Mouse (Mus musculus) frontal cortex, postnatal 36 days (tissue): ENCODE measurements at regions not wholly inside any gene's neighbourhood (a gene's known extent, or its start where the extent isn't known, plus 50 kb on each side); places are given as distances from the start of the nearest gene placed in this dataset.
A peak's percentile ranks its signal among the peaks of the same experiment; 100 is the strongest.

Experiments
- DNase-seq, 2 experiments: peaks; one replicate each; pipeline ENCODE4 v3.0.0; 2022; ENCODE audit warnings: low spot score in 2 of 2

DNA sequence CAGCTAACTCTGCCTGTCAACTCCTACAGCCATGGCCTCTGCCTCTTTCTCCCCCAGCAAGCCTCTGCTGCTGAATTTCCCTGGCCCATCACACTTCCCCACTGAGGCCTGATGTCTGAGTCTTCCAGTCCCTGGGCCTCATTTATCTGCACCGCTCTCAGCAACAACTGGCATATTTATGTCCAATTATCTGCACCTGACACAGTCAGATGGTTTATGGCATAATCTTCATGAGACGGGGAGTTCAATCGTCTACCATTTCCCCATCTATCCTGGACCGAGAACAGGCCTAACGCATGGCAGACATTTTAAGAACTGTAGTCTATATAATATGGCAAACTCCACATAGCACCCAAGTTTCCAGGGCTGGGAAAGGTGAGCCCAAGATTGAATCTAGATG, 1512.8 kb upstream of the Gm6569 start:
- DNase-seq = no peak

DNA sequence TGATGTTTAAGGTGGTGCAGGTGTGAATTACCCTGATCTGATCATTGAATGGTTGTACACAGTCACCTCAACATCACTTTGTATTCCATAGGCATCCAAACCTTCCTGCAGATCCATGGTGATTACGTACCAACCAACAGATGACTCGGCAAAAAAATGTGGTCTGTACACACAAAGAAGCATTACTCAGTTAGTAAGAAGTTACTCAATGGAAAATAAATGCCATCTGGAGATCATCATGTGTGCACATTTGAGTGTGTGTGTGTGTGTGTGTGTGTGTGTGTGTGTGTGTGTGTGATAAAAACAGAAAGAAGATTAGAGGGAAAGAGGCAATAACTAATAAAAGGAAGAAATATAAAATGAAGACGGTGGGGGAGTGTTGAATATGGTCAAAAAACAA, 1512.2 kb upstream of the Gm6569 start:
- no peak for DNase-seq

DNA sequence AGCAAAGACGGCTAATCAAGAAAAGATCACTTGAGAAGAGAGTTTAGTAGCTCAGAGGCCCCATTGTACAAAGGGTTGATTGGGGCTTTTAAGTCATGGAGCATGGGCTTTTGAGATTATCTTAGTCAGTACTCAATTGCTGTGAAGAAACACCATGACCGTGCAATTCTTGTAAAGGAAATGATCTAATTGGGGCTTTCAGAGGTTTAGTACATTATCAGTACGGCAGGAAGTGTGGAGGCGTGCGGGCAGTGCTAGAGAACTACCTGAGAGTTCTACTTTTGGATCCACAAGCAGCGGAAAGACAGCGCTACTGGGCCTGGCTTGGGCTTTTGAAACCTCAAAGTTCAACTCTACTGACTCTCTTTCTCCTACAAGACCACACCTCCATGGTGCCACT, 1511.2 kb upstream of the Gm6569 start:
- no peak for DNase-seq

GRCm38 (mm10) chr15:72331262-72331661, 1503.1 kb upstream of the Gm6569 start:
- no peak for DNase-seq

- DNase-seq = no peak
Measured at GRCm38 (mm10) chr15:72334497-72334896, 1499.9 kb upstream of the Gm6569 start.

DNA sequence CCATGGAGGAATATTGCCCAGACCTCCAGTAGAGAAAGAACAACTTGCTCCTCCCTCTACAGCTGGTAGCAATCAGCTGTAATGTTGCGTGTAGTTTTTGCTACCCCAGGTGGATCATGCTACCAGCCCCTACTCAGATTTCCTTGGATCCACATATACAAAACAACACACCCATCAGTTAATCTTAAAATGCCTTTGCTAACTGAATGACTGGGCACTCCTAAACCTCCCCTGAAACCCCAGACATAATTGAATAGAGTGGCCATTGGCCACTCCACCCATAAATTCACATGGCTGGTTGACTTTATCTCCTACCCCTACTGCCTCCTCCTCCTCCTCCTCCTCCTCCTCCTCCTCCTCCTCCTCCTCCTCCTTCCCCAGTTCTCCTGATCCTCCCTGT, 1494.7 kb upstream of the Gm6569 start:
- DNase-seq = no peak

DNA sequence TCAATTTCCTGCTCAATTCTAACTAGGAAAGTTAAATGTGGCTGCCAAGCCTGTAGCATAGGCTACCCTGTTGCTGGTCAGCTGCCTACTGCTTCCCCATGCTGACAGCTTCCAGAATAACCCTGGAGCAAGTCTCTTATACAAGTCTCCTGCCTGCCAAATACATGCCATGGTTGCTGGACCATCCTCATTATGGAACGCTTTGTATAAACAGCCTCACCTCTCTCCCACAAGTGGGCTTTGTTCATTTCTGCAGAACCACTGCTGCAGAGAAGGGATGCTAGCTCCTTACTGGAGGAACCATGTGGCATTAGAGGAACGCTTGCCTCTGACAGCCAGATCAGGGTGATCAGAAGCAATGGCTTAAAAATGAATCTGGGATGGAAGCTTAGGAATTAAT, 1492.4 kb upstream of the Gm6569 start:
- no peak for DNase-seq

GRCm38 (mm10) chr15:72342504-72342903, 1491.9 kb upstream of the Gm6569 start:
- DNase-seq = peak; percentile 25 to 28

DNA sequence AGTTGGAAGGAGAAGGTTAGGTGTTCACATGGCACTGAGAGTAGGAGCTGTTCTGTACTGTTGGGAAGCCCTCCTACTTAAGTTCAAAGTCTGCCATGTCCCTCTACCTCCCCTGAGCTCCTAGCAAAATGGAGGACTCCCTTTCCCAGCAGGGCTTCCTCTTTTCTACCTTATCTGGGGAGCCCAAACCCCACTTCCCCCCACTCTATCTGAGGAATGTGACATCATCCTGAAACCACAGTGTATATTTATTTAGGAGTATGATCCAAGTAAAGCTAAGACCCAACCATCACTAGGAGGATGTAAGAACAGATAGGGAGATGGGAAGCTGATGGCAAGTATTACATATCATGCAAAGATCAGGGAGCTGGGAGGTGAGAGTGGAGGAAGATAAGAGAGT, 1490.6 kb upstream of the Gm6569 start:
- DNase-seq = no peak

- no peak for DNase-seq
Measured at GRCm38 (mm10) chr15:72353371-72353770, 1481.0 kb upstream of the Gm6569 start.

DNA sequence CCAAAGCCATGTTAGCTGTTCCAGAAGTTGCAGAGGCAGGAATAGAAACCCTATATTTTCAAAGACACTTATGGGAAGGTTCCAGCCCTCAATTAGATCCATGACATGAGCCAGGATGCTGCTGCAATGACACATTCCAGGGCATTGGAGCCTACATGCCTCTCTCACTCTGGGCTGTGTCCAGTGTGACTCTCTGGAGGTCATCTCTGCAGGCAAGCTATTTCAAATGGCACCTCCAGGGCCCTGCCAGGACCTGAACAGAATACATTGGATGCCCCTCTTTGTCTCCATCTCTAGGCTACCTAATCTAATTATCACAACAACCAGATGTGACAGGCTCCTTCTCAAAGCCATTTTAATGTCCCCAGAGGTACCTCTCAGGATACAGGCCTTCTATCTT, 1478.7 kb upstream of the Gm6569 start:
- DNase-seq = no peak

GRCm38 (mm10) chr15:72359636-72360035, 1474.7 kb upstream of the Gm6569 start:
- no peak for DNase-seq

DNA sequence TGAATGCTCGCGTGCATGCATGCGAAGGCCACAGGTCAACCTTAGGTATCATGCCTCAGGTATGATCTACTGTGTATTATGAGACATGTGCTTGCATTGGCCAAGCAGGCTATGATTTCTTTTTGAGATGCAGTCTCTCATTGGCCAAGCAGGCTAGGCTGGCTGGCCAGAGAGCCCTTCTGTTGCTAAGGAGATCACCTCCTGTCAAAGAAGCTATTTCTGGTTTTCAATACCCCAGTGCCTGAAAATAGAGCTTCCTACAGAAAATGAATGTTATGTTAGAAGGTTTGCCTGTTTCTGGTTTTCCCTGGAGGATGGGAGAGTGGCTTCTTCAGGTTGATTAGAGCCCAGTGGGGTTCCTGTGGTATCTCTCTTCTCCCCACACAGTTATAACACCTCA, 1474.3 kb upstream of the Gm6569 start:
- DNase-seq = peak; percentile 16 to 68

DNA sequence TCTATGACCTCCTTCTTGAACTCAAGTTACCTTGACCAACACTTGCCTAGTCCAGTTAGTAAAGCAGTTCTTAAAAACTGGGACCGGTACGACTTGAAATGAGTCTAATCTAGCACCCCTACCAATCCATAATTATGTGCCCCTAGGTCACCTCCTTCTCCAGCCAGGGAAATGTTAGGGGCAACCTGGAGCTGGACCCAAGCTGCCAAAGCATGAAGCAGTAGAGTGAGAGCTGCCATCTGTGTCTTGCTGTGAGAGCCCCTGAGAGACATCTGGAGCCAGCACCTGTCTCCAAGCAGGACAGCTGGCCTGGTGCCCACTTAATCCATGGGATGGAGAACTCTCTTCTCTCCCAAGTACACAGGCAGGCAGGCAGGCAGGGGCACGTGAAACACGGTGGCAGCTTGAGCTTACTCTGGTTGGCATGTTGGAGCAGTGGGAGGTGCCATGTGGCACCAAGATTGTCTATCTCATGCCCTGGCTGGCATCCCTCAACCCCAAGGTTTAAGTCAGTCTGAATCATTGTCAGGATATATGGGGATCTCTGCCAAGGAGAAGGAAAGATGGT, 1473.8 kb upstream of the Gm6569 start:
- peak; percentile 3 to 46 for DNase-seq

DNA sequence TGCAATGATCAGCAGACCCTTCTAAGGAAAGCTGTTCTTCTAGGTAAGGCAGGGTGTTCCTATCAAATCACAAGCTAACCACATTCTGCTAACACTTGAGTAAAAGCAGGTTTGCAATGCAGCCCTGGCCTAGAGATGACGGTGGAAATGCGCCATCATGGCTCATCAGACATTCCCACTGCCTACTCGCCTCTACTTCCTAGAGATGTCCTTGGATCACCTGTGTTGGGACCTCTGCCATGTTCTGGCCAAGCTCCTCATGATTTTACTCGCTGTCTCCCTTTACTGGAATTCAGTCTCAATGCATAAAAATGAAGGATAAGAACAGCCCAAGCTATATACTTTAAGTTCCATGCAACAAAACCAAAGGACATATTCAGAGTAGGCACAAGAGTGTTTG, 1461.3 kb upstream of the Gm6569 start:
- no peak for DNase-seq

GRCm38 (mm10) chr15:72377201-72377600, 1457.2 kb upstream of the Gm6569 start:
- peak in 1 of 2 experiments; percentile 36 for DNase-seq

DNA sequence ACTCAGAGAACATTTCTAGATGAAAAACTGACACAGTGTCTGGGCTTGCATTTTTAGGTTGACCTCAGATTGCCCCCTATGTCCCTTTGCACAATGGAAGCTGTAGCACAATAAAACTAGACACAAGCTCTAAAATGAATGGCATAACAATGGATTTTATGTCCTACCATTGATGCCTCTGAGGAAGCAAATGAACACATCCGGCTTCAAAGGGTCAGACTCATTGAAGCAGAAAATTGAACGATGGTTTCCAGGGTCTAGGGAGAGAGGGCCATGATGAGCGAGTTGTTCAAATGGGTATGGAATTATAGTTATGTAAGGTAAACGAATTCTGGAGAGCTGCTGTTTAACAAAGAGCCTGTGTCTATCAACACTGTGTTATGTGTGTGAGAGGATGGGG, 1455.1 kb upstream of the Gm6569 start:
- DNase-seq = no peak

DNA sequence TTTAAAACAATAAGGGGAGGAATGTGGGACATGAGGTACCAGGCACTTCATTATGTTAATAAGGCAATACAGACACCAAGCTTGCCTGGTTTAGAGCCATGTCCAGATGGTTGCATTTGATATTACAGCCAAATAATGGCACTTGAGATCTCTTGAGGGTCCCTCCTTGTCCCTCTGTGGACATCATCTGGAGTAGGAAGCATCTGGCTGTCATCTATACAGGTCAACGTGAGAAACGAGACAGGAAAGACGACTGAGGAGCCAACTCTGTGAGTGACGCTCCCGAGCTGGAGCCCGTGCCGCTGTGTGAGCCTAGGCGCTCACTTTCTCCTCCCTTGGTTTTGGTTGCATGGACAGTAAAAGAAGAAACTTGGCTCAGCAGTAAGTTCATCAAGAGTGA, 1453.2 kb upstream of the Gm6569 start:
- DNase-seq = no peak

DNA sequence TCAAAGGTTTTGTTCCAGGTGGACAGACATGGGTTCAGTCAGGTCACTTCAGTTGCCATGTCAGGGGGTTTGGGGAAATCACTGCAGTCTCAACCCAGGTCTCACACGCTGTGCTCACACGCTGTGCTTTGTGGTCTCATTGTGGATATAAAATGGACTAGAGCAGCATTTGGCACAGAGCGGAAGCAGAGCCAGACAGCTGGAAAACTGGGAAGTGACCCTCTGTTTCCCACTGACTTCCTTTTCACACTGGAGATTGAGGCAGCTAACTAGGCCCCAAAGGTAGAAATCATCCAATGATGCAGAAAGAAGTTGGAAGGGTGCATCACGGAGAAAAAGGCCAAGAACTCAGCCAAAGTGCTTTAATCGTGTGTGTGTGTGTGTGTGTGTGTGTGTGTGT, 1452.6 kb upstream of the Gm6569 start:
- DNase-seq = no peak

- DNase-seq = no peak
Measured at GRCm38 (mm10) chr15:72382521-72382920, 1451.8 kb upstream of the Gm6569 start.

DNA sequence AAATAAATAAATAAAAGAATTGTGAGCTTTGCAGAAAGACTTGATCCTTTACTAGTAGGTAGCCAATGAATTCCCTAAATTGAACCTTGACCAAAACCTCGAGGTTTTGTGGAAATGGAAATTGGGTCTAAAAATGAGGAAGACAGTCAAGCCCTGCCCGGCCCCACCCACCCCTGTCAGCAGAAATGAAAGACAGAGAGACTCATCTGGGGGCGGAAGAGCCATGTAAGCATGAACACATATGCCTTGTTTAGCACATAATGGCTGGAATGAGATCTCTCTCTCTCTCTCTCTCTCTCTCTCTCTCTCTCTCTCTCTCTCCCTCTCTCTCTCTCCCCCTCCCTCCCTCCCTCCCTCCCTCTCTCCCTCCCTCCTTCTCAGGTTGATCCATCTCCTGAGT, 1451.3 kb upstream of the Gm6569 start:
- no peak for DNase-seq

GRCm38 (mm10) chr15:72383470-72383869, 1450.9 kb upstream of the Gm6569 start:
- no peak for DNase-seq

- no peak for DNase-seq
Measured at GRCm38 (mm10) chr15:72393226-72393625, 1441.1 kb upstream of the Gm6569 start.

DNA sequence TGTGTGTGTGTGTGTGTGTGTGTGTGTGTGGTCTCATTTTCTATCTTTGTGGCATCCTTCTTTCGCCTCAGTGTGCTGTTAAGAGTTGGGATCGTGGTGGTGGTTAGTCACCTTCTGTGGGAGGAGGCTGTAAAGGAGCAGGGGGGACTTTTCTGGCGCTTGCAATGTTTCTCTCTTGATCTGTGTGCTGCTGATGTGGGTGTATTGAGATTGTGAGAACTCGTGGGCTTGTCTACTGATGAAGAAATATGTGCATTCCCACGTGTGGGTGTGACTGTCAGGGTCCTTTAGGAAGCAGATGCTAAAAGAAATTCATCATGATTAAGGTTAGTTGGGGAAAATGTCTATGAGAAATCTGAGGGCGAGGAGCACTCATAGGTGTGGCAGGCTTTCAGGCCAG, 1422.4 kb upstream of the Gm6569 start:
- DNase-seq = peak; percentile 50 to 81
